Mouse (Mus musculus) CH12.LX (cell line): ENCODE measurements around the gene Stmn1. TPM values are rescaled to one million over a fixed set of nuclear protein-coding genes. Genes with fewer than 3 reads are reported as not detected.

ENCODE experiments used
- DNase-seq: peaks from one replicate; pipeline ENCODE4 v3.0.0-alpha.2; 2013; ENCODE audit errors: extremely low read depth
- H3K27ac ChIP-seq: 2 replicates; pipeline ENCODE4 v1.5.1; 2012; ENCODE audit warnings: low read depth, mild to moderate bottlenecking, control low read depth, moderate library complexity; ENCODE audit not compliant: insufficient read depth
- H3K27me3 ChIP-seq: replicated peaks from 2 replicates; pipeline ENCODE3; 2012; ENCODE audit warnings: inconsistent platforms
- H3K36me3 ChIP-seq, 2 experiments: replicated peaks in 1 of 2; 2 replicates each; pipeline versions ENCODE3 to v1.6.1; 2012; ENCODE audit warnings: inconsistent platforms in 1 of 2, low read length in 1 of 2, mild to moderate bottlenecking in 1 of 2, mixed read lengths in 1 of 2, moderate library complexity in 1 of 2; ENCODE audit not compliant: control insufficient read depth in 1 of 2, insufficient read depth in 1 of 2
- H3K4me1 ChIP-seq, 2 experiments: 2 replicates each; pipeline ENCODE4 v1.6.1; 2012; ENCODE audit warnings: inconsistent platforms in 1 of 2, moderate library complexity in 1 of 2; ENCODE audit not compliant: insufficient read depth in 2 of 2, control insufficient read depth in 1 of 2
- H3K4me2 ChIP-seq: 2 replicates; pipeline ENCODE4 v1.6.1; 2012; ENCODE audit warnings: low read depth, mild to moderate bottlenecking, control low read depth; ENCODE audit not compliant: poor library complexity, insufficient read depth, severe bottlenecking
- H3K4me3 ChIP-seq, 3 experiments: fragments of 150-350 bp in 1 of 3; sonication (generic) in 1 of 3; replicated peaks in 1 of 3; 2 replicates each; pipeline versions ENCODE3 to v1.5.1; 2011 to 2012; ENCODE audit warnings: low read depth in 2 of 3, low read length in 2 of 3, mild to moderate bottlenecking in 2 of 3, moderate library complexity in 2 of 3, control low read depth in 1 of 3, improper control_type of control experiment in 1 of 3, inconsistent platforms in 1 of 3, mixed read lengths in 1 of 3; ENCODE audit not compliant: poor library complexity in 1 of 3
- H3K79me2 ChIP-seq: replicated peaks from 2 replicates; pipeline ENCODE4 v1.6.1; 2012; ENCODE audit warnings: mild to moderate bottlenecking, moderate library complexity; ENCODE audit not compliant: control insufficient read depth, poor library complexity, insufficient read depth, severe bottlenecking; ENCODE audit errors: extremely low read depth
- H3K9ac ChIP-seq: 2 replicates; pipeline ENCODE4 v1.6.1; 2012; ENCODE audit warnings: low read depth, mild to moderate bottlenecking, control low read depth, moderate library complexity; ENCODE audit not compliant: insufficient read depth
- H3K9me3 ChIP-seq: replicated peaks from 2 replicates; pipeline ENCODE3; 2012; ENCODE audit warnings: low read length, inconsistent platforms, mixed read lengths
- CHD1 ChIP-seq: IDR thresholded peaks from 2 replicates; pipeline ENCODE4 v1.6.1; 2012; ENCODE audit warnings: low read depth, low read length, improper control_type of control experiment, inconsistent platforms
- CTCF ChIP-seq, 2 experiments: IDR thresholded peaks in 1 of 2; conservative IDR thresholded peaks in 1 of 2; 2 replicates each; pipeline ENCODE4 v1.5.1; 2011 to 2012; ENCODE audit warnings: low read depth in 2 of 2, low read length in 2 of 2, improper control_type of control experiment in 1 of 2, inconsistent platforms in 1 of 2, mild to moderate bottlenecking in 1 of 2, moderate library complexity in 1 of 2
- GABPA ChIP-seq: IDR thresholded peaks from 2 replicates; pipeline ENCODE4 v1.6.1; 2012; ENCODE audit warnings: low read depth, low read length, improper control_type of control experiment, inconsistent platforms; ENCODE audit not compliant: insufficient replicate concordance
- HCFC1 ChIP-seq: IDR thresholded peaks from 2 replicates; pipeline ENCODE4 v1.6.1; 2012; ENCODE audit warnings: low read depth, mild to moderate bottlenecking, inconsistent platforms, low read length, improper control_type of control experiment
- IRF4 ChIP-seq: IDR thresholded peaks from 2 replicates; pipeline ENCODE4 v1.6.1; 2014; ENCODE audit warnings: low read depth, mild to moderate bottlenecking, inconsistent platforms, low read length, improper control_type of control experiment
- JUN ChIP-seq: IDR thresholded peaks from 2 replicates; pipeline ENCODE4 v1.6.1; 2011; ENCODE audit warnings: low read depth, mild to moderate bottlenecking, low read length, improper control_type of control experiment, moderate library complexity; ENCODE audit not compliant: insufficient read depth
- JUND ChIP-seq: conservative IDR thresholded peaks from 2 replicates; pipeline ENCODE4 v1.6.1; 2011; ENCODE audit warnings: low read depth, low read length, improper control_type of control experiment
- MAFK ChIP-seq: IDR thresholded peaks from 2 replicates; pipeline ENCODE4 v1.6.1; 2011; ENCODE audit warnings: low read length, improper control_type of control experiment; ENCODE audit not compliant: insufficient replicate concordance
- MXI1 ChIP-seq: IDR thresholded peaks from 2 replicates; pipeline ENCODE4 v1.6.1; 2011; ENCODE audit warnings: mild to moderate bottlenecking, low read depth, low read length, improper control_type of control experiment
- MYC ChIP-seq: IDR thresholded peaks from 2 replicates; pipeline ENCODE4 v1.6.1; 2011; ENCODE audit warnings: low read depth, mild to moderate bottlenecking, improper control_type of control experiment, low read length
- NELFE ChIP-seq: IDR thresholded peaks from 2 replicates; pipeline ENCODE4 v1.6.1; 2011; ENCODE audit warnings: low read depth, low read length, improper control_type of control experiment
- POLR2AphosphoS2 ChIP-seq: IDR thresholded peaks from 2 replicates; pipeline ENCODE4 v1.6.1; 2011; ENCODE audit warnings: low read depth, low read length, improper control_type of control experiment
- RAD21 ChIP-seq: IDR thresholded peaks from 2 replicates; pipeline ENCODE4 v1.6.1; 2011; ENCODE audit warnings: low read depth, mild to moderate bottlenecking, low read length, improper control_type of control experiment, moderate library complexity
- RCOR1 ChIP-seq: conservative IDR thresholded peaks from 2 replicates; pipeline ENCODE4 v1.6.1; 2012; ENCODE audit warnings: low read depth, mild to moderate bottlenecking, inconsistent platforms, low read length, improper control_type of control experiment
- TCF12 ChIP-seq: IDR thresholded peaks from 2 replicates; pipeline ENCODE4 v1.6.1; 2014; ENCODE audit warnings: low read depth, mild to moderate bottlenecking, inconsistent platforms, low read length, improper control_type of control experiment
- USF1 ChIP-seq: IDR thresholded peaks from 2 replicates; pipeline ENCODE4 v1.6.1; 2014; ENCODE audit warnings: low read depth, mild to moderate bottlenecking, inconsistent platforms, low read length, improper control_type of control experiment
- USF2 ChIP-seq: conservative IDR thresholded peaks from 2 replicates; pipeline ENCODE4 v1.6.1; 2011; ENCODE audit warnings: low read depth, low read length, improper control_type of control experiment
- ZC3H11A ChIP-seq: IDR thresholded peaks from 2 replicates; pipeline ENCODE4 v1.6.1; 2012; ENCODE audit warnings: low read depth, mild to moderate bottlenecking, inconsistent platforms, low read length, improper control_type of control experiment
- dilution Hi-C: fragments of 300-500 bp; cut with MboI; formaldehyde crosslinking; loops from 2 replicates; pipeline ENCODE4 v1.14.3; 2020; ENCODE audit warnings: low sequenced_read_pairs; ENCODE audit not compliant: extremely low pct_unique_long_range_greater_than_20kb, extremely low pct_ligation_motif_present
- in situ Hi-C: fragments of 300-500 bp; cut with MboI; formaldehyde crosslinking; loops from 3 replicates; pipeline ENCODE4 v1.14.3; 2019; ENCODE audit warnings: low sequenced_read_pairs, low pct_ligation_motif_present, low pct_unique_long_range_greater_than_20kb, mixed read lengths
- polyA plus RNA-seq: library from polyadenylated mRNA; unstranded; fragments of >175 nt; gene quantifications from 2 replicates; pipeline ENCODE4 v1.2.1, GENCODE M21; 2012; ENCODE audit warnings: low read depth; ENCODE audit not compliant: insufficient read length
- total RNA-seq, 2 experiments: library from RNA; depleted of rRNA; stranded (reverse); fragments of 300-350 nt in 1 of 2; fragments of >200 nt in 1 of 2; gene quantifications; 2 replicates each; pipeline ENCODE4 v1.2.3; 2012 to 2014

Gene Stmn1
- total and polyA plus RNA-seq, 3 experiments = 31.2 to 39.4 (median 34.7) TPM

DNA sequence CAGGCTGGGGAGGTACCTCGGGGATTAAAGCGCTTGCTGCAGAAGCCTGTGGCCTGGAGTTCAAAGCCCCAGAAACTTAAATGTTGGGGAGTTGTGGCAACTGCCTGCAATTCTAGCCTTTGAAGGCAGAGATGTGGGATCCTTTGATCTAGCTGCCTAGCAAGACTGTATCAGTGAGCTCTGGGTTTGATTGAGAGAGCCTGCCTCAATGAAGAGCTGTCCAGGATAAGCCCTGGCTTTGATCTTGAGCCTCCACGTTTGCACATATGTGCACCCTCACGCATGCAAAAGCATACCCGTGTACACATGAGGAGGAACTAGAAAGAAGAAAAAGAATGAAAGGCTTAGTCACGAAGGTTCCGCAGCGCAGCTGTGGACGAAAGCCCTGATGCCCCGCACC, 31.5 kb upstream of the Stmn1 start:
- H3K4me2 ChIP-seq = no peak overlapping the region
- H3K79me2 ChIP-seq = no peaks in the 10 kb centered on the region
- H3K36me3 ChIP-seq = no peaks in the 10 kb centered on the region
- H3K4me3 ChIP-seq = no peak overlapping the region
- TF ChIP-seq MXI1 = no peak
- no peak for TF ChIP-seq MYC
- TF ChIP-seq, all 38 proteins: peak for 0
- Histone ChIP-seq H3K27ac (no peak overlapping the region), H3K9ac (no peak overlapping the region), H3K4me1 (no peaks in the 10 kb centered on the region), H3K27me3 (no peaks in the 10 kb centered on the region), H3K9me3 (peaks cover 2% of the 10 kb centered on the region)
- dilution Hi-C loops = no loop called here
- DNase-seq = no peak
- in situ Hi-C loops = no loop called here

DNA sequence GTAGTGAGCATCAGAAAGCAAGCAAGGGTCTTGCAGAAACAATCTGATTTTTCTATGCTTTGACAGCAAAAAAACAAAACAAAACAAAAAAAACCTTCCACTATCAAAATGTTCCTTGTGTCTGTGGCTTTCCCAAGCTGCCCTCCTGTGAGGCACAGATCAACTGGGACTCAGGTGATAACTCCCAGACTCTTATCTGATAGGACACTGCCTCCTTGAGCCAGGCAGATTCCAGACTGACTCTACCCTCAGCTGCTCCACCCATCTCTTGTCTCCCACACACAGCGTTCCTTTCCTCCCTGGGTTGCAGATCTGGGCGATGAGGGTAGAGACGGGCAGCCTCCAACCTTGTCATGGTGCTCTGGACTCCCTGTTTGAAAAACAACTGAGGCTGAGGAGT, 29.0 kb upstream of the Stmn1 start:
- TF ChIP-seq RAD21 (no peak), NELFE (no peak), RCOR1 (no peak), HCFC1 (no peak), MYC (no peak), ZC3H11A (no peak), USF2 (no peak), USF1 (no peak), CHD1 (no peak), CTCF (conservative IDR thresholded peaks at IDR 0.05 in 1 of 2, IDR thresholded peaks at IDR 0.05 in 1 of 2; ENCODE audit: low read depth in 2 of 2, low read length in 2 of 2) (no peak)
- Histone ChIP-seq H3K27ac (no peak overlapping the region), H3K4me2 (no peak overlapping the region), H3K9ac (no peak overlapping the region), H3K9me3 (peaks cover 10% of the 10 kb centered on the region), H3K4me3 (no peak overlapping the region), H3K4me1 (no peaks in the 10 kb centered on the region), H3K36me3 (no peaks in the 10 kb centered on the region), H3K79me2 (no peaks in the 10 kb centered on the region), H3K27me3 (peaks cover 4% of the 10 kb centered on the region)
- in situ Hi-C loops = no loop called here
- DNase-seq = no peak
- dilution Hi-C loops = no loop called here

- dilution Hi-C loops = no loop called here
- no peak for TF ChIP-seq IRF4
- TF ChIP-seq GABPA = no peak
- TF ChIP-seq POLR2AphosphoS2 = no peak
- TF ChIP-seq MAFK = no peak
- no peak for TF ChIP-seq TCF12
- TF ChIP-seq JUND = no peak
- no peak for TF ChIP-seq JUN
- in situ Hi-C loops = no loop called here
- no peak overlapping the region for H3K27ac ChIP-seq
- H3K4me2 ChIP-seq = no peak overlapping the region
- H3K4me1 ChIP-seq = no peaks in the 10 kb centered on the region
- H3K4me3 ChIP-seq = no peak overlapping the region
- H3K9me3 ChIP-seq = peaks cover 10% of the 10 kb centered on the region
- H3K36me3 ChIP-seq = no peaks in the 10 kb centered on the region
- no peak overlapping the region for H3K9ac ChIP-seq
- peaks cover 5% of the 10 kb centered on the region for H3K27me3 ChIP-seq
- DNase-seq = no peak
- no peaks in the 10 kb centered on the region for H3K79me2 ChIP-seq
Measured at GRCm38 (mm10) chr4:134439919-134440318, 28.2 kb upstream of the Stmn1 start.
